Mouse (Mus musculus) spleen, adult 18-20 months (tissue): Measurements from ENCODE around the gene Cdkn2c.
"Not testable (repeated sequence)": the region's sequence is repeated elsewhere in the genome, so short reads cannot be mapped to it uniquely, and the experiment has no call there.

ENCODE experiments used
- DNase-seq, 2 experiments: peaks; one replicate each; pipeline ENCODE4 v3.0.0; 2022; ENCODE audit warnings: mixed read lengths in 2 of 2

The Cdkn2c gene

DNA sequence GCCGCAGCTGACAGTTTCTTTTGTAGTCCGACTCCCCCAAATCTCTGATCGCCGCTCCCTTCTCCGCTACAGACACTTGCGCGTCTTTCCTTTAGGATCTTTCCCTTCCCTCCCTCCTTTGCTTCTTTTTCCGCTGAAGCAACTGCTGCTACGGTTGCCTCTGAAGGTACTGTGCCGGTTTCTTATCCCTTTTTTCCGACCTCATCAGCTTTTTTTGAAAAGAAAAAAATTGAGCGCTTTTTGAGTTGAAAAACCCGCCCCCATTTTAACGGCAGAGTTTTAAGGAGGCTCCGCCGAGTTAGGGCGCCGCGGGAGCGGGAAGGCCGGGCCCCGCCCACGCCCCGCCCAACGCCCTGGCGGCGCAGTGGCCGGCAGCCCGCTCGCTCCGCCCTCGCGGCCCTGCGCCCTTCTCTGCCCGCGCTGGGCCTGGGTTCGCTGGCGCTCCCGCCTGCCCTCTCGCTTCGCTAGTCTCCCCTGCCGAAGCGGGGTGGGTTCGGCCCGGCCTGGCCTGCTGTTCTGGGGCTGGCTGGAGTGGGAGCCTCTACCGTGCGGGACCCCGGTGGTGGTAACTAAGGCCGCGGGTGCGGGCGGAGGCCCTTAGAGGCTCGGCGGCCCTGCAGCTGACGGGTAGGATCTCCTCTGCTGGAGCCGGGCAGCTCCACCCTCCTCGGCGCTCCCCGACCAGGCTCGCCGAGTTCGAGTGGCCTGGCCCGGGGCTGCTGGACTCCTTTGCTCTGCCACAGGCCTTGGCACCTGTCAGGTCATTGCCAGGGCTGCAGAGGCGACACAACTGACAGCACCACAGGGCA is at the start of gene Cdkn2c:
Cdkn2c (minus strand) TSS at position 729 of the 809 bp plus-strand sequence.
- DNase-seq: peak; percentile 80 to 88

DNA sequence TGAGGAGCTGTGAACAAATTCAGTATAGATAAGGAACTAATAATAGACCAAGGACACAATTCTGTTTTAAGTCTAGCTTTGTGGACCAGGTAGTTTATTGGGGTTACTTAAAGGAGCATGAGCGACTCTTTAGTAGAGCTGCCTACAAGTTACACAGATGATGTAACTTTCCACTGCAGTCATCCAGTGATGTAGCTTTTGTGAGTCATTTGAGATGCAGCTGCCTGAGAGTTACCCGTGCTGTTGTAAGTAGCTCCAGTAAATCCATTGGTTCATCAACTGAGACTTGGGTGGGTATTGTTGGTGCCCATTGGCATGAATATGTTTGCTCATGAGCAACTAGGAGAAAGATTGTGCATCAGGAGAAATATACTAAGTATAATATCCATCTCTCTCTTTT is 38.4 kb upstream of the Cdkn2c start:
- no peak for DNase-seq

DNA sequence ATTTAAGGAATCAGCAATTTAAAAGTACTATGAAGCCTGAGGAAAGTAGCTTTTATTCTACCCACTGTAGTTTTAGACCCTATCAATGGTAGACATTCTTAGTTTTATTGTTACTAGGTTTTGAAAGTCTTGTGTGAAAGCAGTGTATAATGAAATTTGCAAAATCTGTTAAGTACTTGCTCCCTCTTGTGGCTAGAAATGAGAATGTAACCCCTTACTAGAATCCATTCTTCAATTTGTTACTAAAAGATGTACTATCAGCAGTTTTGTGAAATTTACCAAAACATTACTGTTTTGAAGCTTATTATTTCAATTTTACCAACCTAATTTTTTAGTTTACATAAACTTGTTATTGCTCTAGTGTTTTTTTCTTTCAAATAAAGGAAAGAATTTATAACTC is 36.6 kb upstream of the Cdkn2c start:
- no peak for DNase-seq

DNA sequence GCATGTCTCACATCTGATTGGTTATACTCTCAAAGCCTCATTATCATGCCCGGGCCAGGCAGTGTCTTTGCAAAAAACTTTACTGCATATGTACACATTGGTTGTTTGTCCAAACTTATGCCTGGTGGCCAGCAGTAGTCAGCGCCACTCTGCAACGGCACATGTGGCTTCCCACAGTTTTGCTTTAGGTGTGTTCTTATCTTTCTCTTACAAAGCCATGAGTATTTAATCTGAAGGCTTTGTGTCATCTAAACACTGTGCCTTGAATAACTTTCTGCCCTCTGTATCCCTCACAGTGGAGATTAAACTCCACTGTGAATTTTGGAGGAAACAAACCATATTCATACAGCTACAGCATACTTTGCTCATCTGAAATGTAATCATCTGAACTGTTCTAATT is 33.7 kb upstream of the Cdkn2c start:
- not testable (repeated sequence) for DNase-seq

DNA sequence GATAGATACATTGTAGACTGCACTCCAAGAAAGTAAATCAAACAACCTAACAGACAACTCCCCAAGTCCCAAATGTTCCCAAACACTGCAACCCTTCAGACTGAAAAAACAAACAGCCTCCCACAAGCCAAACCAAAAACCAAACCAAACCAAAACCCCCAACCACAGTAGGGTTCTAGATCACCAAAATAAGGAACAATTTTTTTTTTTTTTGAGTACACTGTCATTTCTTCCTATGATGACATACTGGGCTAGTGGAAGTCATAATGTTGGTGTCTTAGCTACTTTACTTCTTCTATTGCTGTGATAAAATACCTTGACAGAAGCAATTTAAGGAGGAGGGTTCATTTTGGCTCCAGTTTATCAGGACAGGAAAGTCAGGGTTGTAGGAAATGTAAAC is 25.7 kb upstream of the Cdkn2c start:
- DNase-seq: no peak

DNA sequence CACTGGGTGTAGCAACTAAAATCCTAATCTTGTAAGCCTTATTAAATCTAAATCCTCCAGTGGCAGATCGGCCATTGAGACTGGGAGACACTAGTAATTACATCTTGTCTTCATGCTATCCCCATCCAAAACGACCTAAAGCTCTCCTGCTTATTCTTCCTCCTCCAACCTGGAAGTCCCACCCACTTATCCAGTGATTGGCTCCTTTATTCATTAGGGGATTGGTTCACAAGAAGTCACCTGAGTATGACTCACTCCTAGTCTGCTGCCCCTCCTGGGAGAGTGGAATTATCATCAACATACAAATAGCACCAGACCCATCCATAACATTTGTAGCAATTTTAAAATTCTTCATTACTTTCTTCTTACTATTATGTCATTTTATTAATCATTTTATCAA is 16.6 kb upstream of the Cdkn2c start:
- DNase-seq: no peak

DNA sequence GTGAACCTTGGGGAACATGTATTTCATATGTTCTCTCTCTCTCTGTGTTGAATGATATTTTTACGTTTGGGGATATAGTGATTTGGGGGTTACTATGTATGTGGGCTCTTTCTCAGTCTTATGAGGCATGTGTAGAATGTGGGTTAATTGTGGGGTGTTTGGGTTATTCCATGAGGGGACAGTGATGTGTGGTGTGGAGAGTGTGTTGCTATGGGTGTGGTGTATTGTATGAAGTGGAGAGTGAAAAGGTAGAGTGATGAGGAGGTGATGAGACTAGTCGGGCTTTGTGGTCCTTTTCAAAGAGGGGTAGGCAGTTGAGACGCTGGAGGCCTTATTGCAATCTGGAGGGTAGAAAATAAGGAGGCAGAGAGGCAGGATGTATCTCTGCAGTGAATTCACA is 10.2 kb upstream of the Cdkn2c start:
- DNase-seq: no peak

DNA sequence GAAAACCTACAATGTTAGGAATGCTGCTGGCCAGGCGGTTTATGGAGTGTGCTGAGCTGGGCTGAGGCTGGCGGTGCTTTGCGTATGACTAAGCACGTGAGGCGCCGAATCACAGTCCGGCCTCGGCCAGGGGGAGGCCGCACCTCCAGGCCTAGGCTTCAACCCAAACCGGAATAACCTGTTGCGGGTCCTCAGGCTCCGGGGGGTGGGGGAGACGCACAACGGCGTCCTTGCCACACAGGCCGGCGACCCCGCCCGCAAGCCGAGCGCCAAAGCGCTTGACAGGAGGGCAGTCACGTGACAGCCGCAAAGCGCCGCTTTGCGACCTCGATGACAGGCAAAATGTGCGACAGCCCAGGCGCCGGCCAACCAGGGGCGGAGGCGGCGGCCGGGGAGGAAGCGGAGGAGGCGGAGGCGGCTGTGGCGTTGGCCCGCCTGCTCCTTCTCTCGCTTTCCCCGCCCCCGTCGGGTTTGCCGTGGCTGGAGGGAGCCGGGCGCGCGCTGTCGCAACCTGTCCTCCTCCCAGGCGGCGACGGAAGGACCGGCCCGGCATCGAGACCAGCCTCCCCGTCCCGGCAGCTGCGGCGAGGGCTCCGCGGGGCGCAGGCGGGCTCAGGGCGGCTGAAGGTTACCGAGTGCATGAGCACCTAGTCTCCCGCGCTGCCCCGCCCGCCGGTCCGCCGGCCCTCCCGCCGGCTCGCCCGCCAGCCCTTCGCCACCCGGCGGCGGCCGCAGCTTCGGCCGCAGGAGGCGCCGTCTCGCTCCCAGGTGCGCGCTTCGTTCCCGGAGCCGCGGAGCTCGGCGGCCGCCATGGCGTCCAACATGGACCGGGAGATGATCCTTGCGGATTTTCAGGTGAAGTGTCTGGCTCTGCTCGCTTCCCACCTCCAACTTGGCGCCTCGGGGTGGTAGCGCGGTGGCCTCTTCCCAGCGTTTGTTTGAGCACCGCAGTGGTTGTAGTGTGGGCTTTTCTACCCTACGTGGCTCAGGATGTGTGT is 9.5 kb upstream of the Cdkn2c start, which contains the start of gene Faf1:
Faf1 (plus strand) TSS at position 371 of the 998 bp plus-strand sequence.
- DNase-seq: peak; percentile 96 to 97

DNA sequence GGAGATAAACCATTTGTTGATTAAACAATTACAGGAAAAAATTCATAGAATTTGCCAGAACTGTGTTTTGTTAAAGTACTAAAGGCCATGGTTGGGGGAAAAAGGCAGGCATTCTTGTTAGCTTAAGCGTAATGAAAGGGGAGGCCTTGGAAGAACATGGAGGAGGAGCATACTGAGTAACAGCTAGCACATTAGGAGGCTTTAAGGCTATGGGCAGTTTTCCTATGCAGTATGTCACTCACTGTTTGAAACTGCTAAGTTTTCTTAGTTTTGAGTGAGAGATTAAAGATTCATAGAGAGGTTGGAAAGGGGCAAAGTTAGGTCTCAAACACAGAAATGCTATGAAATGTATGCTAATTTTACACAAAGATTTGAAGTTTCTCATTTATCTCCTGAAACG is 7.1 kb upstream of the Cdkn2c start:
- no peak for DNase-seq

DNA sequence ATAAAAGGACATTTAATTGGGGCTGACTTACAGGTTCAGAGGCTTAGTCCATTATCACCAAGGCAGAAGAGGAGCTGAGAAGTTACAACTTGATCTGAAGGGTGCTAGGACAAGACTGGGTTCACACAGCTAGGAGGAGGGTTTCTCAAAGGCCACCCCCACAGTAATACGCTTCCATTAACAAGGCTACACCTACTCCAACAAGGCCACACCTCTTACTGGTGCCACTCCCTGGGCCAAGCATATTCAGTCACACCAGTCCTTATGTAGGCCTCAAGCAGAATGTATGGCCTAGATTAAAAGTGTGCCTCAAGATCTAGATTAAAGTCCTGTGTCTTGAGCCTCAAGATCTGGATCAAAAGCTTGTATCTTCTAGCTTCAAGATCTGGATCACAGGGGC is 5.0 kb upstream of the Cdkn2c start:
- no peak for DNase-seq

DNA sequence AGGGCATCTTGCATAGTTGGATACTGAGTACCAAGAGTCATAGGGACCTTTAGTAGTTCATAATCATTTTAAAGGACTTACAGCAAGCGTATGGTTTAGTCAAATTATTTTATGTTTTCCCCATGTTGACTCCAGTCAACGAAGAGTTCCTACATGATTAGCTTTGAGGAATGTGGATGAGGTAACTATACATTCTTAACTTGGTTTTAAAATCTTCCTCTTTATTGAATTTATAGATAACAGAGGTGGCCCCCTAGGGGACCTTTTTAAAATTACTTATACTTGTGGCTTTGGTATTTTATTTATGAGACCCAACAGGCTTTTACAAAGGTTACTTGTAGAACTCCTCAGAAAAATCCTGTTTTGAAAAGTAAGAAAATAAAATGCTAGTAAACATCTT is 3.2 kb upstream of the Cdkn2c start:
- no peak for DNase-seq

DNA sequence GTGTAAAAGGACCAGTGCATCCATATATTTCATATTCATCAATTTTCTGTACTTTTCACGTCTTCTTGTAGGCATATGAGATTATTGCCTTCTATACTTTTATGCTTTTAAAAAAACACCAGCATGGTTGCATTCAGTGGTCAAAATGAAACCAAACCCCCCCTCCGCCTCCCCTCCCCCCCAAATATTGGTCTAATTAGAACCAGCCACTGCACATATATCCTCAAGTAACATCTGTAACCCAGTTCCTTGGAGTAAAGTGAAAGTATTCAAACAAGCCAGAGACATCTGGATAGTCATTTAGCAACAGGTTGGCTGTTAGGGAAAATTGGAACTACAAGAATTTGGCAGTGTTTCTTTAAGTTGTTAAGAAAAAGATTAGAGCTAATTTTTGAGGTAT is 529 bp upstream of the Cdkn2c start:
- no peak for DNase-seq

DNA sequence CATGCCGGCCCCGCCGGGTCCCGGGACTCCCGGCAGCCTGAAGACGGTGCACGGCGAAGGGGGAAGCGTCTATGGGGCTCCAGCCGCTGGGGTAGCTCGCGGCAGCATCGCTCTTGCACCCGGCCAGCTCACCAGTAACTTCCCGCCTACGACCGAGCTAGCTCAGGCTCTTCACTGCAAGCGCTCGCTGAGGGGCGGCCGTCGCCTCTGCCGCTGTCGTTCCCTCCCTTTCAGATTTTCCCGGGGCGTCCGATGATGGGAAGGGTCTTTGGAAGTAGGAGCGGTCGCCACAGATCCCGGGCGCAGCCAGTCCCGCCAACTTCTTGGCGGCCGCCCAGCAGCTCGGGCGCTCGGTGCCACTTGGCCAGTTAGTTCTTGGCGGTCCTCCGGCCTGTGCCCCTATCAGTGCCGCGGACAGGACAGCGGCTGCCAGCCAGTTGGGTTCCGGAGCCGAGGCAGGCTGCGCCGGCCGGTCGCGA is 968 bp downstream of the Cdkn2c start:
- peak; percentile 43 to 61 for DNase-seq

DNA sequence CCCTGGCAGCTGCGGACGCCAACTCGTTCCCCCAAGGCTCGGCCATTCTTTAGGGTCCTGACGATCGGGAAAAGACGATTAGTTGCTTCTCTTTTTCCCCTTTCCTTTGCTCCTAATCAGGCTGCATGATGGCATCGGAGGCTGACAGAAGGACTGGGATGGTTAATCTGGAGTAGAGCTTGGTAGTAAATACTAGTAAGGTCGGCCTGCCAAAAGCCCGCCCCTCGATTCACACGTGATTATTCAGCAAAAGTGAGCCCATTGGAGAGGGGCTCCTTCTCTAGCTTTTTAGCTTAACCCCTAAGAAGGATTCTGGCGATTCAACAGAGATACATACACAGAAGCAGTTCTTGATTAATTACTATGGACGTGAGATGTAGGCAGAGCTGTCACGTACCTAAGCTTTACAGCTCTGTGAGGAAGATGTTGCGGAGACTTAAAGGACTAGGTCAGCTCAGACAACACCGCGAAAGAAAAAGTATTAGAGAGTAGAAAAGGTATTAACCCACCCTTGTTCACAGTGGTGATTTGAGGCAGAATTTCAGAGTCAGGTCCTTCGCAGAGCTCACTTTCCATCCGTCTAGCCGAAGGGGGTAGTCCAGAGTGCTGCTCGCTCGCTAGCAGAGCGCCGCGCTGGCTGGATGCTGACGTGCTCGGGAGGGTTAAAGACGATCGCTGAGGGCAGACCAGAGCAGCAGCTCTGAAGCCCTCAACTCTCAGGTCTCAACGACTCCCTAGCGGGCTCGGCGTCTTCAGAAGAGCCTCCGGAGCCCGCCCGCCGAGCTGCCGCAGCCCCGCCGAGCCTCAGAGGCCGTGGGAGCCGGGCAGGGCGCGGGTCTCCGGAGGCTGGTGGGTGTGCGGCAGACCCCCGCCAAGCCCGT is 1.6 kb downstream of the Cdkn2c start:
- peak; percentile 32 to 56 for DNase-seq

DNA sequence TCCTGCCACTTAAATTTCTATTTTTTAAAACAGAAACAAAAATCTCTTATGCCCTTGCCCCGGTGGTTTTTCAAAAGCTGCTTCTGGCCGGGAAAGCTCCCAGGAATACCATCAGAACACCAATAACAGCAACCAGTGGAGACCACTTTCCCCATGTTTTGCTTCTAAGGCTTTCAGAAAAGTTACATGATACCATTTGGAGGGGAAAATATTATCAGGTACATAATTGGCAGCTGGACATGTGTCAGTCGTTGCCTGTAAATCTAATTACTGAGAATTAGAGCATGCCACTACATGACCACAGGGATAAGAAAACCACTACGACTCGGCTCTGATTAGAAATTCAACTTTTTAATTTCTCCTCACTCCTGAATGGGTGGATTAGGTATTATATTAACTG is 2.9 kb downstream of the Cdkn2c start:
- no peak for DNase-seq

DNA sequence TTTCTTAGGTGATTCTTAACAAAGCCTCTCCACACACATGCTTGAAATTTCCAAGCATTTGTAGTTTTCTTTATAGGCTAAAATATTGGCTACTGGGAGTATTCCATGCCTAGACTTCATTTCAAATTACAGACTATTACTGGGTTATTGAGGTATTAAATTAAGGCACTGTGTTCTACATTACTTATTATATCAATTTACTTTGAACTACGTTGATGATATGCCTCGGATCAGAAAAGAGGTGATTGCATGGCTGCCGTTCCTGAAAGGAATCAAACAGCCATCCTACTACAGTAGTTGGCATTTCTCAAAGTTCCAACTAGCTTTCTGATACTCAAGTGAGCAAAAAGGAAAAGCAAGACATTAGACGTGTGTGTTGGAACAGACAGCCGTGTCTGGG is 4.7 kb downstream of the Cdkn2c start:
- no peak for DNase-seq

DNA sequence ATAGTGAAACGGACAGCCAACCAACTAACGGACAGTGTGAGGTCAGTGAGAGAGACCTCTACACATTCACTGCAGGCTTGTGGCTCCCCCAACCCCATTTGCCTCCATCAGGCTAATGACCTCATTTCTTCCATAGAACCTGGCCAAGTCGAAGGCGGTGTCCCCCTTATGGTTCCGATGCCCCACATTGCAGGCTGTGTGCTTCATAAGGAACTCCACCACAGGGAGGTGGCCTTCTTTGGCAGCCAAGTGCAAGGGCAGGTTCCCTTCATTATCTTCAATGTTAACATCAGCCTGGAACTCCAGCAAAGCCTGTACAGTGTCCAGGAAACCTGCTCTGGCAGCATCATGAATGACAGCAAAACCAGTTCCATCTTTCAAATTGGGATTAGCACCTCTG is 5.8 kb downstream of the Cdkn2c start:
- DNase-seq: no peak

DNA sequence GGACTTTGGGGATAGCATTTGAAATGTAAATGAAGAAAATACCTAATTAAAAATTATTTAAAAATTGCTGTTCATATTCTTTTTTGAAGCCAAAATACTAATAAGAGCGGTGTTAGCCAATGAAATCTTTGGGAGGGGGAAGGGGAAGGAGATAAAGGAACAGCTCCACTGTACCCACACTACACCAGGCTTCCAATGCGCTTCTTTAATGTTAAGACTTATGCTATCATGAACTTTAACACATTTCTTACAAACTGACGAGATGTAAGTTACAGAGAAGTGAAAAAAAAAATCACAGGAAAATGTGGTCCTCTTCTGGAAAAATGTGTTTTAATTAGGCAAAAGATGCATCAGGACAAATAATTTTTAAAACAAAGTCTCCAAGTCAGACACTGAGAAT is 6.4 kb downstream of the Cdkn2c start:
- DNase-seq: no peak

DNA sequence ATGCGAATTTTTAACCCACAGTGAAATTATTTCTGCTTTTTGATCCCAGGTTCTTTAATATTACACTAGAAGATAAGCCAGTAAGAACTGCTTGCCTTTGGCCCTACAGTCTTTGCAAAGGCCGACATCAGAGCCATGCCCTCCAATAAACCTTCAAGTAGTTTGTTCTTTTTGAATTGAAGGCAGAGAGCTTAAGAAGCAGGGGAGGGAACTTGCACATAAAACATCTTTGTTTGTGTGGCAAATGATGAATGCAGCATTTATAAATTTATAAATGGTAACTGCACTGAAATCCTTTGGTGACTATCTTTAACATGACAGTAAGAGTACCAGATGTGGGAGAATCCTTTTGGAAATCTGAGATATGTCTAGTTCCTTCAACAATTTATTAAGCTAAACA is 7.4 kb downstream of the Cdkn2c start:
- no peak for DNase-seq

DNA sequence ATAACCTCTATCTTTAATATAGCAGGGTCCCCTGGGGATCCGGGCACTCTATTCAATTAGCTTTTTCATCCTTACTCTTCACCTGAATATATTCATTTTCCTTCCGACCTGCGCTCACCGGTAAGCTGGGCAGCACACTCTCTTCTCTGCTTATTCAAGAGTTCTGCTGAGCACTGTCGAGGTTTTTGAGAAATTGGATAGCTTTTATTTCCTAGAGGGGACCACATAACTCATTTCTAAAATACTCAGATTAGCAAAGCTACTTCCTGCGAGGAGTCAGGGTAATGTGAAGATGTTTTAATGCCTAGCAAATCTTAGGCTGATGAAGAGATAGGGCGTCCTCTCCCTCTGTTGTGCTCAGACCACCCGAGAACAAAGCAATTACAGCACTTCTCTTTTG is 8.2 kb downstream of the Cdkn2c start:
- DNase-seq: no peak

DNA sequence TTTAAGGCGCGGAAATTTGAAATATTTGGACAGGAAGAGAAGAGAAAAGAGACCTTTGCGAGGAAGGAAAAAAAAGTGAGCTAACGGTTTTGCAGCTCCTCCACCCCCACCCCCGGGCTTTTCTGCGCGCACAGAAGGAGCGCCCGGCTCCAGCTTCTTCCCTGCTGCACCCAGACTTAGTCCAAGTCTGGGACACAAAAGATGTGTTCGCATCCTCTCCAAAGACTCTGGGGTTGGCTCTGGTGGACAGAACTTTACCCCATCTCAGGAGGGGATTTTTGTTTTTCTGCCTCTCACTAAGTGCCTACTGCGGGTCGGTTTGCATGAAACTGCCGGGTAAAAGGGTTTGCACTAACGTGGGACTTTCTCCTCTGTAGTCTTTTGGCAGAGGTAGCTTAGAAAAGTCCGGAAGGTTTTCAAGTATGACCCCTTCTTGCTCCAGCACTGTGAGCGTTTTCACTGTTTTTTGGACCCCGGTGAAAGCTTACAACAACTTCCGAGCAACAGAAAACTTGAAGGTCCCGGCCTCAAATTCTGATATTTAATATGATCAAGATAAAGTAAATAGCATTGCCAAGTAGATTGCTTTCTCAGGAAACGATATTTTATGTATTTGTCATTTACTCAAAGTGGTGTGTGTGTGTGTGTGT is 9.0 kb downstream of the Cdkn2c start:
- no peak for DNase-seq
